Mouse (Mus musculus): ENCODE data around the gene Jak3. TPM values are rescaled to one million over a fixed set of nuclear protein-coding genes. Genes with fewer than 3 reads are reported as not detected.

Gene Jak3
- polyA plus RNA-seq, 1 experiment from 2014 or later = 5.7 TPM

DNA sequence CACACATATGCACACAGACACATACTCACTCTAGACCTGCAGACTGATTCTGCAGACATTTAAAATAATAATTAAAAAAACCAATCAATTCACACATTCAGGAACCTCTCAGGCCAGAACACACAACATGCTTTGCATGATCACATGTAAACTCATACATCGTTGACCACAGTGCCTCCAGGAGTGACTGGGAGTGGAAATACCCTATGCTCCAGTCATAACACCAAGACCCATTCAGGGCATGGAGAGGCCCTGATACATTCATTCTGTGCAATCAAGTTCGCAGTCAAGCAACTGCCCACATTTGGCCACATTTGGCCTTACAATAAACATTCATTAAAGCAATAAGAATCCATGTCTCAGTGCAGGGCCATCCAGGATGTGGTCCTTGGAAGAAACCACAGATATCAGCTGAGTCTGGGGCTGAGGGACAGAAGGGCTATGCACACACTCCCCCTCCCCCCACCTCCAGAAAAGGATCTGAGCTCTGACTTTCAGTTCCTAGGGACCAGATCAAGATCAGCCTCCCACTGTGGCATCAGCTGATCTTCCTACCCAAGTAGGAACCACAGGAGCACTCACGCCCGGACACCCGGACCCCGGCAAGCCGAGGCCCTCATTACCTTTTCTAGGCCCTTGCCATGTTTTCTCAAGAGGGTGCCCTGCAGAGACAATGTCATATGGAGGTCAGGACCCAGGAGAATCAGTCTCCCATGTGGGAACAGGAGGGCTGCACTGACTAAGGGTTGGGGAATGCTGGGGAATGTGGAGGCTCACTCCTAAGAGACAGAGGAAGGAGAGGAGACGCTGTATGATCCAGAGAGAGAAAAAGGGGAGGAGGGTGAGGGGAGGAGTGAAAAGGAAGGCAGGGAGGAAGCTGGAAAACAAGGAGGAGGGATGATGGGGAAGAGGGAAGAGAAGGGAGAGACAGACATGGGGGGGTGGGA is 38.7 kb upstream of the Jak3 start:
- Histone ChIP-seq H3K9ac (no peak overlapping the region), H3K27me3 (peaks cover 52% of the 10 kb centered on the region), H3K27ac (no peak overlapping the region), H3K36me3 (no peaks in the 10 kb centered on the region), H3K4me3 (replicated peaks) (no peak overlapping the region), H3K9me3 (replicated peaks) (no peaks in the 10 kb centered on the region), H3K4me1 (replicated peaks) (peaks cover 26% of the 10 kb centered on the region), H3K4me2 (no peak overlapping the region)
- ATAC-seq (ENCODE audit: low read depth) = no peak
- no peak for DNase-seq
- WGBS (ENCODE audit: insufficient replicate concordance) = 57% methylated on average over 8 of the region's 8 CpGs

DNA sequence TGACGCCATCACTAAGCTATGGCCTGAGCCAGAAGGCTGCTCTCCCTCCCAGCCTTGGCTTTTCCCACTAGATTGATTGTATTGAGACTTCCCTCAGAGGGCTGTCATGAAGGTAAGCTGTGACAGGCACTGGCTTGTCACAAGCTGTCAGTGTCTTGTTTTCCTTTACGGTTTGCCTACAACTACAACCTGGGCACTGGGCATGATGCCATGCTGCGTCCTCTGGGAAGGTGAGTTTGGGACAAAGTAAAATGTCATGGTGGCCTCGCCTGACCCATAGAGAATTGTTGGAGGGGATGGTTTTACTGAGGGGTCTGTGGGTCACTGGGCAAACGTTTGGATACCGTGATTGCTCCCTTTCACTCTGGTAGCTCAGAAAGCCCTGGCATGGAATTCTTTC is 37.8 kb upstream of the Jak3 start:
- no peak overlapping the region for H3K27ac ChIP-seq
- peaks cover 22% of the 10 kb centered on the region for H3K4me1 ChIP-seq (replicated peaks)
- WGBS (ENCODE audit: insufficient replicate concordance) = 62% methylated on average over 6 of the region's 6 CpGs
- no peaks in the 10 kb centered on the region for H3K9me3 ChIP-seq (replicated peaks)
- no peak overlapping the region for H3K4me2 ChIP-seq
- ATAC-seq (ENCODE audit: low read depth) (no peak), DNase-seq (no peak)
- peaks cover 43% of the 10 kb centered on the region for H3K27me3 ChIP-seq
- H3K36me3 ChIP-seq = no peaks in the 10 kb centered on the region
- H3K4me3 ChIP-seq (replicated peaks) = no peak overlapping the region
- H3K9ac ChIP-seq = no peak overlapping the region

DNA sequence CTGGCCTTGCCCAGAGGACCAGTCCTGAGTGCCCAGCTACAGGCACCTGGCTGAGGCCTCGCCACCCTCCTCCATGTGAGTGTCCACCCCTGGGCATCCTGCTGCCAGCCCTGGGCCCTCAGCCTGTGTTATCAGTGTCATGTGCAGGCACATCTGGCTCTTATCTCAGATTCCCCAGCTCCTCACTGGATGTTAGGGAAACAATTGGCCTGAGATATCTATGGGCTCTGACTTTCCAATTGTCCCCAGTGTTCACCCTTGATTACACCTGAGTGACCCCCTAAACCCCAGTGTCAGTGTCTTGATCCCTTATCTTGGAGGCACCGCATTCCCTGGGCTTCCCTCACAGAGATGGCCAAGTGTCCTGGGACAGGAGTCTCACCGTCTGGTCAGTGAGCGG is 36.8 kb upstream of the Jak3 start:
- Histone ChIP-seq H3K4me3 (replicated peaks) (no peak overlapping the region), H3K27ac (no peak overlapping the region), H3K4me1 (replicated peaks) (peaks cover 14% of the 10 kb centered on the region), H3K4me2 (no peak overlapping the region), H3K9me3 (replicated peaks) (no peaks in the 10 kb centered on the region), H3K27me3 (peaks cover 34% of the 10 kb centered on the region), H3K36me3 (no peaks in the 10 kb centered on the region), H3K9ac (no peak overlapping the region)
- DNase-seq = no peak
- 39% methylated on average over 4 of the region's 4 CpGs for WGBS (ENCODE audit: insufficient replicate concordance)
- ATAC-seq (ENCODE audit: low read depth) = peak; percentile 41; the same call in 1 of the 2 replicates

DNA sequence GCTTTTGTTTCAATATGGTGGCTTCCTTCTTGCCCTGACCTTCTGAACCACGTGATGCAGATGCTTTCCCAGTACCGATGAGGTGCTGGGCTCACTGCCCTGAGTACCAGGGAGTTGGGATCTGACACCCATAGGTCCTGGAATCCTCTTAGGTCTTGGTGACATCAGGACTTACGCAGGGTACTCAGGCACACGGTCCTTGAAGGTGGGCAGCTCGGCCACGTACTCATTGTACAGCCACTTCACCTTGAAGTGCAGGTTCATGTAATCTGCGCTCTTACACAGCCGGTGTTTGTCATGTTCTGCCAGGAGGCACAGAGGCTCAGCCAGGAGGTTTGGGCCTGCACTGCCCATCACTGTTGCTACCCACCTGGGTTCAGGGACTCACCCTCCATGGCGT is 30.6 kb upstream of the Jak3 start:
- Histone ChIP-seq H3K9ac (no peak overlapping the region), H3K36me3 (no peaks in the 10 kb centered on the region), H3K4me2 (no peak overlapping the region), H3K27ac (no peak overlapping the region), H3K9me3 (replicated peaks) (no peaks in the 10 kb centered on the region), H3K4me1 (replicated peaks) (no peaks in the 10 kb centered on the region), H3K4me3 (replicated peaks) (no peak overlapping the region), H3K27me3 (peaks cover 8% of the 10 kb centered on the region; the same call in 1 of the 2 replicates)
- DNase-seq = no peak
- no peak for ATAC-seq (ENCODE audit: low read depth)
- 65% methylated on average over 9 of the region's 9 CpGs for WGBS (ENCODE audit: insufficient replicate concordance)

DNA sequence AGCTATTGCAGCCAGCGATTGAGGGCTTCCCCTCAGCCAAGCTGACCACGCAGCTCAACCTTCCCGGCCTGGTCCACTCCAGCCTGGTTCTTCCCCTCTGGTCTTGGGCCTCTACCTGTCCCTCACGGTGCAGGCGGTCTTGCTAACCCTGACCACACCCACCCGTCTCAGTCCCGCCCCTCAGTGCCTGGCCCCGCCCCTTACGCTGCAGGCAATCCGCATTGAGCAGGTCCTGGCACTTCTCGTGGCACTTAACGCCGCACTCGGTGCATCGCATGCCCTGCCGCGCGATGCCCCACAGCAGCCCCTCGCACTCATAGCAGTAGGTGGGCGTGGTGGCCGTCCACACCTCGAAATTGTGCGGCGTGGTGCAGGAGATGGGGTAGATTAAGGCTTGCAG is 21.5 kb upstream of the Jak3 start:
- H3K4me3 ChIP-seq (replicated peaks) = no peak overlapping the region
- peaks cover 20% of the 10 kb centered on the region for H3K4me1 ChIP-seq (replicated peaks)
- no peak overlapping the region; the same call in 1 of the 2 replicates for H3K9ac ChIP-seq
- ATAC-seq (ENCODE audit: low read depth) (peak; percentile 34), DNase-seq (peak; percentile 45)
- H3K27me3 ChIP-seq = peaks cover 85% of the 10 kb centered on the region
- WGBS (ENCODE audit: insufficient replicate concordance) = 1% methylated on average over 24 of the region's 24 CpGs
- H3K4me2 ChIP-seq = peak overlapping the region; percentile 21; the same call in 1 of the 2 replicates
- no peak overlapping the region for H3K27ac ChIP-seq
- no peaks in the 10 kb centered on the region for H3K36me3 ChIP-seq
- no peaks in the 10 kb centered on the region for H3K9me3 ChIP-seq (replicated peaks)

DNA sequence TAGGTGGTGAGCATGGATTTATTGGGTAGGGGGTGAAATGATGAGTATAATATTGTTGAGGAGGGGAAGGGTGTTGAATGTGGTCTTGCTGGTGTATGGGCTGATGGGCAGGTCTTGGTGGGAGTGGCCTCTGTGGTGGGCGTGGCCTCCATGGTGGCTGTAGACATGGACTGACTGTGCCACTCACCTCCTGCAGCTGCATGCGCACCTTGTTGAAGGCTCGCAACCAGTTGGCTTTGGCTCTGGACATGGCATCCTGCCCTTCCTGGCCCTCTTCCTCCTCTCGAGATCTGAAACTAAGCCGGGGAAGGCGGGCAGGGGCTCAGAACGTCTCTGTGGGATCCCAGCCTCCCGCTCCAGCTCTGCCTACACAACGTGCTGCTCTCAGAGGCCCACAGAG is 18.3 kb upstream of the Jak3 start:
- Histone ChIP-seq H3K4me1 (replicated peaks) (peaks cover 25% of the 10 kb centered on the region), H3K27me3 (peaks cover 80% of the 10 kb centered on the region), H3K4me3 (replicated peaks) (no peak overlapping the region), H3K27ac (no peak overlapping the region), H3K4me2 (no peak overlapping the region), H3K9me3 (replicated peaks) (no peaks in the 10 kb centered on the region), H3K9ac (no peak overlapping the region), H3K36me3 (no peaks in the 10 kb centered on the region)
- WGBS (ENCODE audit: insufficient replicate concordance) = 25% methylated on average over 9 of the region's 9 CpGs
- DNase-seq (no peak), ATAC-seq (ENCODE audit: low read depth) (no peak)

DNA sequence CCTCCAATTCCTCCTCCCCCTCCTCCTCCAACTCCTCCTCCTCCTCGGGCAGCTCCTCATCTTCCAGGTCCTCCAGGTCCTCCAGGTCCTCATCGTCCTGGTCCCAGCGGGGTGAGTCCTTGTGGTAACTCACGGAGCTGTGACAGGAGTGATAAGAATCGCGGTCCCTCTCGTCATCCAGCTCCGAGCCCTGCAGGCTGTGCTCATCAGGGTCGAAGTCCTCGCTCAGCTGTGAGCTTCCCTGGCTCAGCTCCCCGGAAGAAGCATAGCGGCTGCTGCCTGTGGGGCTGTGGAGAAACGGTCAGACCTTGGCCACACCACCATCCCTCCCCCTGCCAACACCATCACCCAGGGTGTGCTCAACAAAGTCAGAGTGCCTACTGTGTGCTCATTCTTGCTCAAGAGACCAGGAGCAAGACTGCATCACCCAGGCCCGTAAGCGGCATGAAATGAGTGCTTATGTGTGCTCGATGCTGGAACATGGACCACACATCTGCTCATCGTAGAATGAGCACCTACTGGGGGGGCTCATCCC is 17.5 kb upstream of the Jak3 start:
- H3K9ac ChIP-seq = no peak overlapping the region
- no peak overlapping the region for H3K4me3 ChIP-seq (replicated peaks)
- peaks cover 25% of the 10 kb centered on the region for H3K4me1 ChIP-seq (replicated peaks)
- H3K27ac ChIP-seq = no peak overlapping the region
- no peaks in the 10 kb centered on the region for H3K36me3 ChIP-seq
- ATAC-seq (ENCODE audit: low read depth) (no peak), DNase-seq (no peak)
- H3K4me2 ChIP-seq = no peak overlapping the region
- WGBS (ENCODE audit: insufficient replicate concordance) = 20% methylated on average over 17 of the region's 17 CpGs
- H3K27me3 ChIP-seq = peaks cover 78% of the 10 kb centered on the region
- no peaks in the 10 kb centered on the region for H3K9me3 ChIP-seq (replicated peaks)

DNA sequence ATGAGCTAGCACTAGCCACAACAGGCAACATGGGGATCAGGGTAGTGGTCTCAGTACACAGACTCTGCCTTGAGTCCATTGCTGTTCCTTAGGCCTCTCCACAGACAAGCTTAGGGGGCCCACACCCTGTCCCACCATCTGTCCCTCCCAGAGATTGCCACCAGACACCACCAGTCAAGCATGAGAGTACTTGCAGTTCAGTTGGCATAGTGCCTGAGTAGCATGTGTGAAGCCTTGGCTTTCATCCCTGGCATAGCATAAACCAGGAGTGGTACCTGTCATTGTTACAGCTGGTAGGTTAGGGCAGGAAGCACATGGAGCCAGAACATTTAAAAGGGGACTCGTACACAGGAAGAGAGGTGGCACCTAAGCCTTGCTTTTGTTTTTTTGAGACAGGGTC is 16.3 kb upstream of the Jak3 start:
- H3K4me2 ChIP-seq = no peak overlapping the region
- 32% methylated on average over 1 of the region's 1 CpGs for WGBS (ENCODE audit: insufficient replicate concordance)
- H3K27me3 ChIP-seq = peaks cover 71% of the 10 kb centered on the region
- no peak for ATAC-seq (ENCODE audit: low read depth)
- H3K36me3 ChIP-seq = no peaks in the 10 kb centered on the region
- H3K9ac ChIP-seq = no peak overlapping the region
- DNase-seq = no peak
- no peak overlapping the region for H3K4me3 ChIP-seq (replicated peaks)
- no peaks in the 10 kb centered on the region for H3K9me3 ChIP-seq (replicated peaks)
- H3K4me1 ChIP-seq (replicated peaks) = peaks cover 22% of the 10 kb centered on the region
- no peak overlapping the region for H3K27ac ChIP-seq

GRCm38 (mm10) chr8:71660325-71661120 is 15.6 kb upstream of the Jak3 start:
- H3K9ac ChIP-seq = no peak overlapping the region
- H3K27me3 ChIP-seq = peaks cover 64% of the 10 kb centered on the region
- 10% methylated on average over 36 of the region's 36 CpGs for WGBS (ENCODE audit: insufficient replicate concordance)
- ATAC-seq (ENCODE audit: low read depth) = peak; percentile 29; the same call in 1 of the 2 replicates
- no peak overlapping the region for H3K27ac ChIP-seq
- no peak overlapping the region for H3K4me3 ChIP-seq (replicated peaks)
- H3K36me3 ChIP-seq = no peaks in the 10 kb centered on the region
- H3K4me2 ChIP-seq = 0 out of 2 replicates have a peak overlapping the region, but pooled peaks have one; percentile 12
- peaks cover 25% of the 10 kb centered on the region for H3K4me1 ChIP-seq (replicated peaks)
- DNase-seq = peak; percentile 60
- H3K9me3 ChIP-seq (replicated peaks) = no peaks in the 10 kb centered on the region

DNA sequence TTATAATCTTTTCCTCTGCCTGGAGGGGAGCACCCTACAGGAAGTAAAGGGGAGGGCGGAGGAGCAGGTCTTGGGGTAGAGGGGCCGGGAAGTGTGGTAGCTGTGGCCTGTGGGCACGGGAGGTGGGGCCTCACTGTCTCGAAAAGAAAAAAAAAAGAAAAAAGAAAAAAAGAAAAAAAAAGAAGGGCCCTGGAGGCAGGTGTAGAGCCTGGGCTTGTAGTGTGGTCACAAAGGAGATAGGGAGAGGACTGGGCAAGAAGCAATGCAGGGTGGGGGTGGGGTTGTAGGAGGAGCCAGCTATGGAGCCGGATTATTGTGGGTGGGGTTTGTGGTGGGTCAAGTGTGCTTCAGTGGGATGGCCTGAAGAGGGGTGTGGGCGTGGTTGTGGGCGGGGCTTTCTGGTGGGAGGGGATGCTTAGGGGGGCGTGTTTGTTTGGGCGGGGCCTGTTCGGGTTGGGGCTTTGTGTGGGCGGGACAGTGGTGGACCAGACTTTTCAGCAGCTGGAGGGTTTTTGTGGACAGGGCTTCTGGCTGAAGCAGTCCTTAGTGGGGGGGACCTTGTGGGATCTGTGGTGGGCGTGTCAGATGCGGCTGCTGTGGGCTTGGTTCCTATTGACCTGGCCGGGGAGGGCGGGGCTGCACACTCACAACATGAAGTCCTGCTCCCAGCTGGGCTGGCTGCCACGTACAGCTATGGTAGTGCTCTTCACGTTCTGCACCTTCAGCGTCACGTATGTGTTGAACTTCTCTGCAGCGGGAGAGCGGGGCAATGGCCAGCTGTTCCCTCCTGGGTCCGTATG is 10.6 kb upstream of the Jak3 start:
- Histone ChIP-seq H3K9me3 (replicated peaks) (no peaks in the 10 kb centered on the region), H3K9ac (no peak overlapping the region), H3K27me3 (peaks cover 69% of the 10 kb centered on the region), H3K36me3 (no peaks in the 10 kb centered on the region), H3K27ac (no peak overlapping the region), H3K4me2 (peak overlapping the region; percentile 54), H3K4me3 (replicated peaks) (peak overlapping the region; percentile 28), H3K4me1 (replicated peaks) (peaks cover 42% of the 10 kb centered on the region)
- peak; percentile 67 for ATAC-seq (ENCODE audit: low read depth)
- DNase-seq = peak; percentile 60
- 3% methylated on average over 22 of the region's 22 CpGs for WGBS (ENCODE audit: insufficient replicate concordance)
